ENCODE assay signal across 8 mouse cellular contexts in genomic region chr6:83325525-83326393, GRCm38 (mm10). TPM values are rescaled to one million over a fixed set of nuclear protein-coding genes. Genes with fewer than 3 reads are reported as not detected.
DNase-seq lines count a peak whose midpoint lies in the region; ATAC-seq and TF ChIP-seq lines count a peak whose summit lies in the region.

Gene Mthfd2 (minus strand): TSS chr6:83325908.
Gene Mob1a (plus strand): TSS chr6:83326016.

- no peak for TF ChIP-seq CTCF in lung, postnatal 0 days (IDR thresholded peaks at IDR 0.05)

- H3K36me3 ChIP-seq in hindbrain, embryonic 10.5 days = peaks cover 24% of the 10 kb centered on the region
- H3K36me3 ChIP-seq in lung, postnatal 0 days (ENCODE audit: insufficient read depth, low read length) = no peaks in the 10 kb centered on the region

- H3K27me3 ChIP-seq in hindbrain, embryonic 10.5 days (ENCODE audit: insufficient read depth, poor library complexity, severe bottlenecking) = no peaks in the 10 kb centered on the region
- H3K27me3 ChIP-seq in lung, postnatal 0 days (replicated peaks; ENCODE audit: insufficient read depth, low read length) = no peaks in the 10 kb centered on the region

- H3K9me3 ChIP-seq in hindbrain, embryonic 10.5 days = no peaks in the 10 kb centered on the region
- no peaks in the 10 kb centered on the region for H3K9me3 ChIP-seq in lung, postnatal 0 days (ENCODE audit: low read length)

- H3K4me1 ChIP-seq in hindbrain, embryonic 10.5 days (replicated peaks) = peaks cover 19% of the 10 kb centered on the region
- H3K4me1 ChIP-seq in lung, postnatal 0 days (ENCODE audit: insufficient read depth, low read depth, low read length) = peaks cover 9% of the 10 kb centered on the region; the same call in 1 of the 2 replicates

- peak within 1 kb of the TSS; percentile 68 for H3K4me2 ChIP-seq in lung, postnatal 0 days (replicated peaks; ENCODE audit: low read depth, low read length)

- peak; percentile 83 for TF ChIP-seq EP300 in lung, postnatal 0 days (IDR thresholded peaks at IDR 0.05)

- H3K4me3 ChIP-seq in hindbrain, embryonic 10.5 days = peak within 1 kb of the TSS; percentile 88
- H3K4me3 ChIP-seq in lung, postnatal 0 days (ENCODE audit: low read depth, low read length) = peak within 1 kb of the TSS; percentile 77

- H3K9ac ChIP-seq in lung, postnatal 0 days (replicated peaks; ENCODE audit: low read depth) = peak within 1 kb of the TSS; percentile 59

- ATAC-seq in frontal cortex, adult (ENCODE audit: low TSS enrichment) = peak; percentile 98
- peak; percentile 99 for ATAC-seq in lung, postnatal 0 days

- 2% methylated on average over 65 of the region's 65 CpGs for WGBS in hindbrain, embryonic 10.5 days
- 2% methylated on average over 51 of the region's 65 CpGs for WGBS in lung, postnatal 0 days

- DNase-seq in MN1 (ENCODE audit: low spot score) = peak; percentile 97
- DNase-seq in cerebellum, adult 9-10 months = peak; percentile 94
- DNase-seq in hindbrain, embryonic 10.5 days (ENCODE audit: low spot score) = peak; percentile 94
- DNase-seq in layer of hippocampus, adult 9-11 months = peak; percentile 95
- DNase-seq in lung, postnatal 0 days (ENCODE audit: low spot score) = peak; percentile 99
- DNase-seq in ovary, postnatal 14 days (ENCODE audit: low spot score) = peak; percentile 83
- peak; percentile 95 for DNase-seq in thymus, postnatal 14 days

- peak within 1 kb of the TSS; percentile 98 for H3K27ac ChIP-seq in hindbrain, embryonic 10.5 days
- peak within 1 kb of the TSS; percentile 93 for H3K27ac ChIP-seq in lung, postnatal 0 days (ENCODE audit: low read length)

RNA-seq across cellular contexts. Expression of gene Mthfd2, which starts in this region (rescaled TPM):
- 43.6 and 61.8 TPM in 2 replicates for polyA plus RNA-seq in hindbrain, embryonic 10.5 days (2016; fragmentation: Nextera tagmentation; extraction: Ambion mirVana)
- polyA plus RNA-seq in lung, postnatal 0 days (2015; fragmentation: Nextera tagmentation; extraction: Ambion mirVana) = 6.3 and 7.8 TPM in 2 replicates

RNA-seq across cellular contexts. Expression of gene Mob1a, which starts in this region (rescaled TPM):
- polyA plus RNA-seq in hindbrain, embryonic 10.5 days (2016; fragmentation: Nextera tagmentation; extraction: Ambion mirVana) = 50.1 and 58.6 TPM in 2 replicates
- polyA plus RNA-seq in lung, postnatal 0 days (2015; fragmentation: Nextera tagmentation; extraction: Ambion mirVana) = 41.3 and 47.6 TPM in 2 replicates

Comparison
In these comparisons a context has a peak if more than half of its experiments do, and no peak if none do; other contexts are left out.
1. Peak in every context shown above with its lines: DNase-seq, ATAC-seq, H3K4me3 ChIP-seq and H3K27ac ChIP-seq.